Comparison of ENCODE assay signal across 23 mouse cellular contexts in the genomic region with DNA sequence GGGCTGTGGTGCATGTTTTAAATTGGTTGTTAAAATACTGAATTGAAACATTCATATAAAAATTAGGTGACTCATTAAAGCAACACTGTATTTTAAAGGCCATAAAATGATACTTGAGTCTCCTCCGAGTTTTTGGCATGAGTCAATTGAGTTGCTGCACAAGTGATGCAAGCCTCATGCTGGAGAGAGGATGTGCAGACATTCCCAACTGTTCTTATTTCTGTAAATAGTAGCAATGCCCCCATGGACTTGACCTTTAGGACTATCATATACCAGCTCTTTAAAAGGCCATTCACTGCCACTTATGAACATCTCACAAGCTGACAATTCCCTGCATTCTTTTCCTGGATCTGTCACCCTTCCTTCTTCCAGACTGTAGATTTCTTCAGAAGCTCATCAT. TPM values are rescaled to one million over a fixed set of nuclear protein-coding genes. Genes with fewer than 3 reads are reported as not detected.
DNase-seq lines count a peak whose midpoint lies in the region; ATAC-seq and TF ChIP-seq lines count a peak whose summit lies in the region.
"Had no signal": no experiment of that assay in that cellular context is flagged by ENCODE, and none has a peak within 500 bp of the region (broad histone marks: within the 10 kb centered on the region; RNA-seq: fewer than 3 reads in every experiment).

No protein-coding gene starts in this region.

- no peaks in the 10 kb centered on the region for H3K27me3 ChIP-seq in limb, embryonic 14.5 days (ENCODE audit: control insufficient read depth, insufficient read depth, low read length)
- H3K27me3 ChIP-seq in limb, embryonic 10.5 days (ENCODE audit: low read depth, poor library complexity, severe bottlenecking): no peaks in the 10 kb centered on the region
- H3K27me3 ChIP-seq in lung, postnatal 0 days (replicated peaks; ENCODE audit: insufficient read depth, low read length): no peaks in the 10 kb centered on the region
- no peaks in the 10 kb centered on the region for H3K27me3 ChIP-seq in forebrain, embryonic 14.5 days (replicated peaks; ENCODE audit: control insufficient read depth, insufficient read depth, low read length)
- H3K27me3 ChIP-seq: embryonic facial prominence, embryonic 13.5 days; forebrain, embryonic 13.5 days; heart, embryonic 13.5 days; hindbrain, embryonic 15.5 days; Patski had no signal

- no peaks in the 10 kb centered on the region for H3K4me1 ChIP-seq in limb, embryonic 14.5 days (ENCODE audit: control insufficient read depth, insufficient read depth, low read length)
- no peaks in the 10 kb centered on the region for H3K4me1 ChIP-seq in limb, embryonic 10.5 days
- no peaks in the 10 kb centered on the region for H3K4me1 ChIP-seq in lung, postnatal 0 days (ENCODE audit: insufficient read depth, low read depth, low read length)
- peaks cover 6% of the 10 kb centered on the region; the same call in 1 of the 2 replicates for H3K4me1 ChIP-seq in embryonic fibroblast, embryonic 13.5 days (ENCODE audit: control insufficient read depth, insufficient read depth, low read length)
- H3K4me1 ChIP-seq in forebrain, embryonic 14.5 days (ENCODE audit: control insufficient read depth, insufficient read depth, low read length): no peaks in the 10 kb centered on the region
- H3K4me1 ChIP-seq: embryonic facial prominence, embryonic 13.5 days; forebrain, embryonic 13.5 days; hindbrain, embryonic 15.5 days had no signal

- peak; percentile 12; the same call in 1 of the 2 replicates for TF ChIP-seq EP300 in lung, postnatal 0 days (IDR thresholded peaks at IDR 0.05)

- ATAC-seq in limb, embryonic 14.5 days (ENCODE audit: low FRiP score, low read depth): no peak
- ATAC-seq in lung, postnatal 0 days: peak; percentile 83
- no peak for ATAC-seq in forebrain, embryonic 14.5 days
- ATAC-seq: activated CD4-positive, CD25-positive, alpha-beta regulatory T cell, adult 4 months; CD4-positive, CD25-positive, alpha-beta regulatory T cell, adult 4 months; forebrain, embryonic 13.5 days; Patski had no signal

- no peaks in the 10 kb centered on the region for H3K36me3 ChIP-seq in limb, embryonic 14.5 days (ENCODE audit: control insufficient read depth, insufficient read depth, low read length)
- no peaks in the 10 kb centered on the region for H3K36me3 ChIP-seq in limb, embryonic 10.5 days
- H3K36me3 ChIP-seq in lung, postnatal 0 days (ENCODE audit: insufficient read depth, low read length): no peaks in the 10 kb centered on the region
- H3K36me3 ChIP-seq in forebrain, embryonic 14.5 days (ENCODE audit: control insufficient read depth, insufficient read depth, low read length): no peaks in the 10 kb centered on the region
- H3K36me3 ChIP-seq: embryonic facial prominence, embryonic 13.5 days; G1E; heart, embryonic 13.5 days; hindbrain, embryonic 15.5 days had no signal

- no peaks in the 10 kb centered on the region for H3K9me3 ChIP-seq in limb, embryonic 14.5 days (ENCODE audit: control insufficient read depth, low read length)
- H3K9me3 ChIP-seq in limb, embryonic 10.5 days (replicated peaks): no peaks in the 10 kb centered on the region
- H3K9me3 ChIP-seq in lung, postnatal 0 days (ENCODE audit: low read length): no peaks in the 10 kb centered on the region
- no peaks in the 10 kb centered on the region for H3K9me3 ChIP-seq in forebrain, embryonic 14.5 days (replicated peaks; ENCODE audit: control insufficient read depth, low read length)
- H3K9me3 ChIP-seq: embryonic facial prominence, embryonic 13.5 days; forebrain, embryonic 13.5 days; G1E; heart, embryonic 13.5 days; hindbrain, embryonic 15.5 days had no signal

- H3K9ac ChIP-seq in limb, embryonic 14.5 days (ENCODE audit: low read depth, low read length, severe bottlenecking): no peak overlapping the region
- H3K9ac ChIP-seq in lung, postnatal 0 days (replicated peaks; ENCODE audit: low read depth): no peak overlapping the region
- H3K9ac ChIP-seq in forebrain, embryonic 14.5 days (ENCODE audit: low read length): no peak overlapping the region
- H3K9ac ChIP-seq: embryonic facial prominence, embryonic 13.5 days; forebrain, embryonic 13.5 days; heart, embryonic 13.5 days; hindbrain, embryonic 15.5 days had no signal

- TF ChIP-seq CTCF in lung, postnatal 0 days (IDR thresholded peaks at IDR 0.05): no peak
- TF ChIP-seq CTCF in embryonic fibroblast, embryonic 13.5 days (IDR thresholded peaks at IDR 0.05; ENCODE audit: borderline replicate concordance, insufficient read depth, low read length): no peak

- no peak for TF ChIP-seq POLR2A in limb, embryonic 14.5 days (IDR thresholded peaks at IDR 0.05; ENCODE audit: borderline replicate concordance, extremely low read depth, insufficient read depth, insufficient read length)
- TF ChIP-seq POLR2A in embryonic fibroblast, embryonic 13.5 days (IDR thresholded peaks at IDR 0.05; ENCODE audit: low read depth, low read length): no peak

- H3K27ac ChIP-seq in limb, embryonic 14.5 days (replicated peaks; ENCODE audit: low read depth, low read length): no peak overlapping the region
- no peak overlapping the region for H3K27ac ChIP-seq in limb, embryonic 10.5 days
- no peak overlapping the region for H3K27ac ChIP-seq in lung, postnatal 0 days (ENCODE audit: low read length)
- H3K27ac ChIP-seq in embryonic fibroblast, embryonic 13.5 days (ENCODE audit: insufficient read depth, low read length): peak overlapping the region; percentile 80
- H3K27ac ChIP-seq in forebrain, embryonic 14.5 days (ENCODE audit: low read depth, low read length): no peak overlapping the region
- H3K27ac ChIP-seq: embryonic facial prominence, embryonic 13.5 days; forebrain, embryonic 13.5 days; gastrocnemius, adult 2 months; heart, embryonic 13.5 days; hindbrain, embryonic 15.5 days had no signal

- H3K4me3 ChIP-seq in limb, embryonic 14.5 days (replicated peaks; ENCODE audit: low read length): no peak overlapping the region
- H3K4me3 ChIP-seq in limb, embryonic 10.5 days: no peak overlapping the region
- no peak overlapping the region for H3K4me3 ChIP-seq in lung, postnatal 0 days (ENCODE audit: low read depth, low read length)
- no peak overlapping the region for H3K4me3 ChIP-seq in embryonic fibroblast, embryonic 13.5 days (ENCODE audit: insufficient read depth, low read length)
- H3K4me3 ChIP-seq in forebrain, embryonic 14.5 days (ENCODE audit: low read depth, low read length): no peak overlapping the region
- H3K4me3 ChIP-seq: embryonic facial prominence, embryonic 13.5 days; forebrain, embryonic 13.5 days; gastrocnemius, adult 2 months; heart, embryonic 13.5 days; hindbrain, embryonic 15.5 days had no signal

- WGBS in limb, embryonic 14.5 days: 35% methylated on average over 1 of the region's 1 CpGs
- 78% methylated on average over 1 of the region's 1 CpGs for WGBS in limb, embryonic 10.5 days
- WGBS in lung, postnatal 0 days: 43% methylated on average over 1 of the region's 1 CpGs
- 92% methylated on average over 1 of the region's 1 CpGs for WGBS in forebrain, embryonic 14.5 days

- peak; percentile 5 for DNase-seq in limb, embryonic 14.5 days (ENCODE audit: low spot score)
- DNase-seq in limb, embryonic 10.5 days (ENCODE audit: low spot score): no peak
- peak; percentile 86 for DNase-seq in lung, postnatal 0 days (ENCODE audit: low spot score)
- no peak for DNase-seq in lung, postnatal 14 days
- no peak for DNase-seq in layer of hippocampus, adult 8-10 months (ENCODE audit: low spot score in 2 of 2)
- no peak for DNase-seq in forebrain, embryonic 14.5 days (ENCODE audit: low spot score)
- no peak for DNase-seq in cerebellum, adult 11-12 months
- DNase-seq: adrenal gland, postnatal 14 days; cerebellum, adult 18-20 months; cerebellum, adult 9-11 months; cerebellum, postnatal 36 days; gastrocnemius, adult 2 months; gastrocnemius, postnatal 25 days; heart, postnatal 36 days had no signal

- H3K4me2 ChIP-seq in limb, embryonic 14.5 days (replicated peaks; ENCODE audit: low read depth, low read length, severe bottlenecking): no peak overlapping the region
- H3K4me2 ChIP-seq in lung, postnatal 0 days (replicated peaks; ENCODE audit: low read depth, low read length): no peak overlapping the region
- H3K4me2 ChIP-seq in forebrain, embryonic 14.5 days (ENCODE audit: low read length): no peak overlapping the region
- H3K4me2 ChIP-seq: embryonic facial prominence, embryonic 13.5 days; forebrain, embryonic 13.5 days; heart, embryonic 13.5 days; hindbrain, embryonic 15.5 days had no signal

RNA-seq across cellular contexts. Expression of a gene that starts 10.1 kb away (rescaled TPM):
- polyA plus RNA-seq in limb, embryonic 14.5 days (2012; rRNA removed): 55.3 and 63.7 TPM in 2 replicates
- polyA plus RNA-seq in limb, embryonic 14.5 days (2014; fragmentation: Nextera tagmentation; extraction: Ambion mirVana): 75.1 and 82.0 TPM in 2 replicates
- polyA plus RNA-seq in limb, embryonic 10.5 days (2016; fragmentation: Nextera tagmentation; extraction: Ambion mirVana): 9.2 and 16.2 TPM in 2 replicates
- 49.6 and 67.5 TPM in 2 replicates for polyA plus RNA-seq in lung, postnatal 0 days (2015; fragmentation: Nextera tagmentation; extraction: Ambion mirVana)
- 36.6 and 41.7 TPM in 2 replicates for polyA plus RNA-seq in embryonic fibroblast, embryonic 13.5 days (2011; ENCODE audit: insufficient read length, low read depth, missing spikeins)
- total RNA-seq in layer of hippocampus, adult 8-10 months (2022): 100 to 1,000 TPM; 407 to 514 (median 457) TPM
- polyA plus RNA-seq in forebrain, embryonic 14.5 days (2014; fragmentation: Nextera tagmentation; extraction: Ambion mirVana): 198 and 245 TPM in 2 replicates

Comparison
In these comparisons a context has a peak if more than half of its experiments do, and no peak if none do; other contexts are left out.
1. DNase-seq: peak in limb, embryonic 14.5 days (single experiment) and lung, postnatal 0 days (single experiment); none in limb, embryonic 10.5 days (single experiment), lung, postnatal 14 days (single experiment), layer of hippocampus, adult 8-10 months (0 of 2), forebrain, embryonic 14.5 days (single experiment) and cerebellum, adult 11-12 months (single experiment).